Mouse (Mus musculus): ENCODE measurements at regions not wholly inside any gene's neighbourhood (a gene's known extent, or its start where the extent isn't known, plus 50 kb on each side); places are given as distances from the start of the nearest gene placed in this dataset.
A peak's percentile ranks its signal among the peaks of the same experiment; 100 is the strongest.

DNA sequence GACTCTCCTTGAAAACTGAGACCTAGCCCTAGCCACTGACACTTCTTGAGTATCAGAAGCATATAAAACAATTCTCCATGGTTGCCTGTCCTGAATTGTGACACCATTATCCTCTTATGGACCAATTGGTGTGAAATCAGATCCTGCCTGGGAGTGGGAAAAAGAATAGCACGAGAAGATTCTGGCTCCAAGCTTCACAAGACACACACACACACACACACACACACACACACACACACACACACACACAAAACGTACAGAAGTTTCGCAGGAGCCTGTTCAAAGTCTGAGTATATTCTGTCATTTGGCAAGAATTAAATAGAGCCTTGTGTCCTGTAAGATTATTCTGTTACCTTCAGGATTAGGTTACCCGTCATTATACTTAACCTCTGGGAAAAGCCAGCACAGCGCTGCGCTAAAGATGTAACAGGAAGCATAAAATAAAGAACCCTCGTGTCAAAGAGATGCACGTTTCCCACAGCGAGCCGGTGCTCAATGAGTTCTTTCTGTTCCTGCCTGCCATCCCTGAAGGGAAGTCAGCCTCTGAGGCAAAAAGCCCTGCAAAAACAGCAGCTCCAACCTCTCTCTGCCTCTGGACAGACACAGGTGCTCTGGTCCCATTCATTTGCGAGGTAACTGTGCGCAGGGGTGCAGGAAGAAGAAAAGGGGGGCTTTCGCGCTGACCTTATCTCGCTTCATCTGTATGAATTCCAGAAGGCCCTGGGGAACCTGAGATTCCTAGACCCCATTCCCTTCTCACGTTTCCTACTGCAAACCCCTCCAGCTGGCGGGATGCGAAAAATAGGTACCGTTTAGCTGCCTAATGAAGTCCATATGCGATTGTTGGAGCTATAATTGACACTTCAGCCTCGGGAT is 178.4 kb upstream of the Elac2 start:
- DNase-seq (ENCODE audit: low spot score) = no peak

GRCm38 (mm10) chr11:64801351-64801750 is 177.5 kb upstream of the Elac2 start:
- DNase-seq (ENCODE audit: low spot score) = no peak

DNA sequence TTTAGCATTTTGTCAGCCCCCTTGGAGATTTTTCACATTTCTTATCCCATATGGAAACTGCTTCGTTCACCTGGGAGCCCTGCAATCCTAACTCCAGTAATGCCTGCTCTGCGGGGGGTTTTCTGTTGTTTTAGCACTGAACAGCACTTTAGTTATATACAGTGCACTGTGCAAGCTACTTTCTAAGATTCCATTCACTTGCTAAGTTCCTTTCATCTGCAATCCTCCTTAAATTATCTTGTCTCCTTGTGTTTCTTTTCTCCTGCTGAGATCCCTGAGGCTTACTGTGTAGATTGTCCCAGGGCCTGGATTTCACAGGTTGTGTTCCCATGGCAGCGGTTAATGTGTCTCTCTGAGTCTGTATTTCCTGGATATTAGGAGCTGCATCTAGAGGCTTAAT is 173.3 kb upstream of the Elac2 start:
- DNase-seq (ENCODE audit: low spot score) = no peak

GRCm38 (mm10) chr11:64812408-64812807 is 166.4 kb upstream of the Elac2 start:
- no peak for DNase-seq (ENCODE audit: low spot score)

DNA sequence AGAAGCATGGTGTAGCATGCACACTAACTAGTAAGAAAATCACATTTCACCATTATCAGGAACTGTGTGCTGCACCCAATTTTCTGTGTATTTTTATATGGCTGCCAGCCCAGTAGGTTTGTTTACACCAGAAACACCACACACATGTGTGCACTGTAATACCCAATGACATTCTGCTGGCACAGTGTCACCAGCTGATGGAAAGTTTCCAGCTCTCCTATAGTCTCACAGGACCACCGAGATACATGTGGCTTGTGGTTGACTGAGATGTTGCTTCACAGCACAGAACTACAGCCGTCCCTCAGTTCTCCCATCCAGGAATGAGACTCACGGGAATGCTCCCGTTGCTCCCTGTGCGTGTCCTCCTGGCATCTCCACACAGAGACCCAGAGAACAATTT is 149.4 kb upstream of the Elac2 start:
- no peak for DNase-seq (ENCODE audit: low spot score)

DNA sequence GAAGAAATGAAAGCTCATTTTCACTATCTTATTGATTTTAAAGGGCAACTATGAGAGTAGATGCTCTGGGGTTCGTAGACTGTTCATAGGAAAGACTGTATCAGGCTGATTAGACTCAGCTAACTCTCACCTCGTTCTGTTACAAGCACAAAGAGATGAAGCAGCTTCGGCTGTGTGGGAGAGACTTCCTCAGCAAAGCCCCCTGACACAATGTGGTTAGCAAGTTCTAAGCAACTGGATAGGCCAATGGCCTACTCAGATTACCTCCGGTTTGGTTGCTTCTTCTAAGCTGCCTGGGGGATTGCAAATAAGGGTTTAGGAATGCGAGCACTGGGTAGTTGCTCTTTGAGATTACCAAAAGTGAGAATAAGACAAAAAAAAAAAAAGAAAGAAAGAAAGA is 146.4 kb upstream of the Elac2 start:
- DNase-seq (ENCODE audit: low spot score) = no peak

DNA sequence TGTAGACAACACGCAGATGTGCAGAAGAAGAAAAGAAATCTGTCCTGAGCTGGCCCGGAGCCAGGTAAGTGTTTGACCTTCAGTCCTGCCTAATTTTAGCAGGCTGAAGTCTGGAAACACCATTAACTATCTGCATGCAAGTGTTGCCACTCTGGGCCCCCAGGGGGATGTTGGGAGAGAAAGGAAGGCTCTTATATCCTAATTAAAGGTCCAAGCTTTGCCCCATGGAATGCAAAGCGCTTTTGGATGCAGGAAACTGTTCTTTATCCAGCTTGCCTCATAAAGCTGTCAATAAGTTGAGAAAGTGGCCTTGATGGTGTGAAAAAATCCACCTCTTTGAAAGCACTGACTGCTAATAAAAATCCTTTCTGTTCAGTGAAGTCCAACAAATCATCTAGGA is 145.1 kb upstream of the Elac2 start:
- DNase-seq (ENCODE audit: low spot score) = no peak

- no peak for DNase-seq (ENCODE audit: low spot score)
Observed at GRCm38 (mm10) chr11:64836771-64837170, 142.1 kb upstream of the Elac2 start.

- DNase-seq (ENCODE audit: low spot score) = no peak
Observed at GRCm38 (mm10) chr11:64841092-64841491, 137.7 kb upstream of the Elac2 start.

- DNase-seq (ENCODE audit: low spot score) = no peak
Observed at GRCm38 (mm10) chr11:64842775-64843530, 135.9 kb upstream of the Elac2 start.

GRCm38 (mm10) chr11:64846577-64847147 is 132.2 kb upstream of the Elac2 start:
- no peak for DNase-seq (ENCODE audit: low spot score)

DNA sequence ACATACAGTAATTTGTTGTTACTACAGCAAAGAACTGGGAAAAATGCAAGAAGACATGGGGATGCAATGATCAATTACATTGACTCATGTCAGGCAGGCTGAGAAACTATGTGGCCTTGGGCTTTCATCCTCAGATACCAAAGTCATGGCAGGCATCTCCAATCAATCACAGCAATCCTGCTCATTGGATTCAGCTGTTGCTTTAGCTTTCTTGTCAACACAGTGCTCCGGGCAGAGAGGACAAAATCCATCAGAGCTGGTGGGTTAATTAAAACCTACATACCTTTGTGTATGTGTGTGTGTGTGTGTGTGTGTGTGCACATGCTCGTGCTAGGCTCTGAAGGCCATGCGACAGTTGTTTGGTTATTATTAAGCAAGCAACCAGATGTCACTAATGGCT is 119.2 kb upstream of the Elac2 start:
- no peak for DNase-seq (ENCODE audit: low spot score)

DNA sequence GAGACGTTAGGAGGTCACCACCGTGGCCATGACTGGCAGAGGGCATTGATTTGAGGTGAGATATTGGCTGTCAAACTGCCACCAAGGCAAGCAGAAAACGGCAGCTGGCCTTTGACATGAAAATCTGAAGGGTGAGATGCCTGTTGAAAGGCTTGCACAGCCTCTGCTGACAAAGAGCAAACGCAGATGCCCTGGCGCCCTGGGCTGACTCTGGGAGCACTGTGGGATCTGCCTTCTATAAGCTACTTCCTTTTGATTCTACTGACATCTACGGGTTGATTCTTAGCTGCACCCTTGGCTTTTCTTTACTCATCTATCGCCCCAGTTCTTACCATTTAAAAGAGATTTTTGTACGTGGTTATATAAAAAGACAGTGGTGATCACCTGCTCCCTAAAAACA is 98.2 kb upstream of the Elac2 start:
- DNase-seq (ENCODE audit: low spot score) = no peak

- no peak for DNase-seq (ENCODE audit: low spot score)
Observed at GRCm38 (mm10) chr11:64884518-64884917, 94.3 kb upstream of the Elac2 start.

DNA sequence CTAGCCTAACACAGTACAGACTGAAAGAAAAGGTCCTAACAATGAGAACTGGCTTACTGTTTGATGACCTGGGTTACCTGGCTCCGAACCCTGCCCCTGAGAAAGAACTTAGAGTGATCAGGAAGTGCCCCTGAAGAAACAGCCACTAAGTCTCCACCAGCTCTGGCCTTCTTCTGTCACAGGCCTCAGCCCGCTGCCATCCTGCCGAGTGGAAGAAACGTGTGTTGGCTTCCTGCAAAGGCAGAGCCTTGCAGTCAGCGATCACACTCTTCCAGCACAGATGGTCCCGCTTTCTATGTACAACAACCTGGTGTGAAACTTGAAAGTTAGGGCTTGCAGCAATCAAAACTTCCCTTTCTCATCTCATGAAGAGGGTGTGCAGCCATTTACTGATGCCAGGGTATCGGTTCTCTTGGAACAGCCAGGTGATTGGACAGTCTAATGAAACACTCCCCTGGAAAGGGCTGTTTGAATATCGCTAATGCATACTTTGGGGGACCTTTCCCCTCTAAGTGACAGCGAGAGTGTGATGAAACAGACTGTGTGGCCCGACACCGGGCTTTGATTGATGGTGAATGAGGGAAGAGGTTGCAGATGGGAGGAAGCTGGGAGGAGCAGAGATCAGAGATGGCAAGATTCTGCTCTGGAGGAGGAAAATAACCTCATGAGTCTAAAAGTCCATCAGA is 89.4 kb upstream of the Elac2 start:
- no peak for DNase-seq (ENCODE audit: low spot score)

DNA sequence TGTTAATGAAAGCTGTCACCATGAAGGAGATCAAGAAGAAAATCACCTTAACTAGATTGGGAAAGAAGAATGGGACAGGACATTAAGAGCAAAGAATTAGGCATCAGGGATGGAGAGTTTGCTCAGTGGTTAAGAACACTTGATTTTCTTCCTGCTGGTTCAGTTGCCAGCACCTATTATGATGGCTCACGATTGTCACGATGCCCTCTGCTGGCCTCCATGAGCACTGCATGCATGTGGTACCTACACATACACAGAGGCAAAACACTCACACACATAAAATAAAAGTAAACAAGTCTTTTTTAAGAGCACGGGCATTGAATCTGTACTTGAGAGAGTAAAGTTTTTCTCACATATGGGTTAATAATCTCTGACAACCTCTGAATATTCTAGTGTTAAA is 88.1 kb upstream of the Elac2 start:
- peak; percentile 4 for DNase-seq (ENCODE audit: low spot score)

DNA sequence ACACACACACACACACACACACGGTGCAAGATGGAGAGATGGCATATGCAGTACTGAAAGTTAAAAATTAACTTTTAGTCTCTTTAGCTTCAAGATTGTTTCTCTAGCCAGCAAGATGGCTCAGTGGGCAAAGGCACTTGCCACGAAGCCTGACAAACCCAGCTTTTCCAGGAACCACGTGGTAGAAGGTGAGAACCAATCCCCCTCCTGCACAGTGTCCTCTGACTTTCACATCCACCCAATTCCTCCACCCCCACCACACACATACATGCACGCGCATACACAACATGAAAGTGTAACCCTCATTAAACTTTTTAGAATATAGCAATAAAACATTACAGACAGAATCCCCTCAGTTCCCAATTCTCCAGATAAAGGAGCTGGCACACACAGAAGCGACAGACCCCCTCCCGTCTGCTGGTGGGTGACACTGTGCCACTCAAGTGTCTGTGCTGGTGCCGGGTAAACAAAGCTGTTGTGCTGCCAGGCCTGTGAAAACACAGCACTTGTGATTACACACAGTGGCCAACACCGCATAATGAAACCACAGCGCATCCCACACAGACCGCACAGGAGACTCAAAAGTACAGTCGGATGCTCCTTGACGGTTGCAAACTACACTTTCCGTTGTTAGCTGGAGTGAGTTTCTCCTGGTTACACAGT is 82.9 kb upstream of the Elac2 start:
- DNase-seq (ENCODE audit: low spot score) = no peak

DNA sequence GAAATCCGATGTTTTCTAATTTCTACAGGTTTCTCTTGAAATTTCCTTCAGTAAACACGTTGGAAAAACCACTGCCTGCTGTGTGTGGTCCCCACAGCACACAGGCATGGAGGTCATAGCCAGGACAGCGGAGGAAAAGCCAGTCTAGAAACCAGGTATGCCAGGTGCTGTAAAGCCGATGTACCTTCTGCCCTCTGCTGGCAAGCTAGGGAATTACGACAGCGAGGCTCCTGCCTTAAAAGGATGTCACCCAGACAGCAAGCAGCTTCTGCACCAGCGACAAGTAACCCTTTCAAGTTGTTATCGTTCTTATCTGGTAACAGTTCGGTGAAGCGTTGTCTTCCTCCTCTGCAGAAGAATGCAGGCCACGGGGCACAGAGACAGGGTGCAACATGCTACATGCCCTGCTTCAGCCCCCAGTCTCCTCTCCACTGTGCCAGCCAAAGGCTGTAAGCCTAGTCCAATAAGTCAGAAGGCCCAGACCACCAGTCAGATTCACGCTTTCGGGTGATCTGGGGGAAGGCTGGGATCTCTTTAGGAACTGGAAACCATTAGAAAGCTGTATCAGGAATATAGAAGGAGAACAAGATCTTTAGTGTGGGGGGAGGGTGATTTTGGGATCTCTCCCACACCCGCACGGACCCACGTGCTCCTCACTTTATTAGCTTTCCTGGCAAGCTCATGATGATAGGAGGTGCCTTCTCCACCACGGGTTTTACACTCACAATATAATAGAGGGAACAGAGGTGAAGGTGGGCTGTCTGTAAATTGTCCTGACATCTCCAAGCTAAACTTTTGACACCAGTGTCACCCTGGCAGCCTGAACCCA is 79.9 kb upstream of the Elac2 start:
- peak; percentile 82 for DNase-seq (ENCODE audit: low spot score)

DNA sequence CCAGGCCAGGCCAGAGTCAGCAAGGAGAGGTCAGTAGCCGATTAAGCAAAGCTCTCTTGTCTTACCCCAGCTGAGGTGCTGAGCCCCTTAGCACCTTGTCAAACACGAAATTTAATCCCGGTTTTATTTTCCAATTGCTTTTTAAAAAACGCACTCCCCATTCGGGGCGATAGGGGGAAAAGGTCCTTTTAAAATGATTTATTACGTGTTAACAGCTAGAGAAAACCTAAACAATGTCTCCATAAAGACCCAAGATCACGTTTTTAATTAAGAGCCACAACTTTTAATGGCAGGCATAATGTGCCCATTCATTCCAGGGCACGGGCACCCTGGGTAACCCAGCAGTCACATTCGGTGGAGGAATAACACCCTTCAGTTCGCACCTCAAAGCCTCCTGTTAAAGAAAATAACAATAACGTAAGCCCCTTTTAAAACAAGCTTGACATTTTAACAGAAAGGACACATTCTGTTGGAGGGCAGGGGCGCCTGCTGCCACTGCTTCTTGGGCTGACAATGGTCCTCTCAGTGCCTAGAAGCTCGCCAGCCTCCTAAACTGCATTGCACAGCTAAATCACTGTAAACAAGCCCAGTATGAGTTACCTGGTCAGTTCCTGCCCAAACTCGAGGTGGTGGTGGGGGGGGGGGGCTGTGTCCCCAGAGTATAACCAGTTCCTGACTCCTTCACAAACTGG is 79.1 kb upstream of the Elac2 start:
- DNase-seq (ENCODE audit: low spot score) = no peak

DNA sequence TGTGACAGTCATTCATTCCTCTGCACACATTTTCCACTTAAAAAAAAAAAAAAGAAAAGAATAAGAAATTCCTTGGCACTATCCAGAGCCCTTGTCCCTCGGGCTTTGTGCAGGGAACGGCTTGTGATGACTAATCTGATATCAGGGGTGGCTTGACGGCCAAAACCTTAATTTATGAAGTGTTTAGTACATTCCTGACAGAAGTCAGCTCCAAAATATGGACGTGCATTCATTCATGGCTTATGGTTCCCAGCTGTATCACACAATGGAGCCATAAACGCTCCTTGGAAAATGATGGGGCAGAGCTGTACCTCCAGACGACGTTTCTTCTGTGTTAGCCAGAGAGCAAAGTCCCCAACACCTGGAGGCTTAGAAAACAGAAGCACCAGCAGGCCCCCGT is 62.1 kb upstream of the Elac2 start:
- DNase-seq (ENCODE audit: low spot score) = no peak

All from layer of hippocampus, adult 11-12 months (tissue).